Mouse (Mus musculus) ovary, adult 2 months (tissue): ENCODE measurements around the gene Hoxb6. TPM values are rescaled to one million over a fixed set of nuclear protein-coding genes. Genes with fewer than 3 reads are reported as not detected.

ENCODE experiments used
- polyA plus RNA-seq: library from polyadenylated mRNA; depleted of rRNA; stranded (reverse); fragments of >200 nt; gene quantifications from 2 replicates; pipeline ENCODE4 v1.2.3, GENCODE M21; 2012; rRNA removed

Gene Hoxb6
- 33.9 and 44.1 TPM in 2 replicates for polyA plus RNA-seq

DNA sequence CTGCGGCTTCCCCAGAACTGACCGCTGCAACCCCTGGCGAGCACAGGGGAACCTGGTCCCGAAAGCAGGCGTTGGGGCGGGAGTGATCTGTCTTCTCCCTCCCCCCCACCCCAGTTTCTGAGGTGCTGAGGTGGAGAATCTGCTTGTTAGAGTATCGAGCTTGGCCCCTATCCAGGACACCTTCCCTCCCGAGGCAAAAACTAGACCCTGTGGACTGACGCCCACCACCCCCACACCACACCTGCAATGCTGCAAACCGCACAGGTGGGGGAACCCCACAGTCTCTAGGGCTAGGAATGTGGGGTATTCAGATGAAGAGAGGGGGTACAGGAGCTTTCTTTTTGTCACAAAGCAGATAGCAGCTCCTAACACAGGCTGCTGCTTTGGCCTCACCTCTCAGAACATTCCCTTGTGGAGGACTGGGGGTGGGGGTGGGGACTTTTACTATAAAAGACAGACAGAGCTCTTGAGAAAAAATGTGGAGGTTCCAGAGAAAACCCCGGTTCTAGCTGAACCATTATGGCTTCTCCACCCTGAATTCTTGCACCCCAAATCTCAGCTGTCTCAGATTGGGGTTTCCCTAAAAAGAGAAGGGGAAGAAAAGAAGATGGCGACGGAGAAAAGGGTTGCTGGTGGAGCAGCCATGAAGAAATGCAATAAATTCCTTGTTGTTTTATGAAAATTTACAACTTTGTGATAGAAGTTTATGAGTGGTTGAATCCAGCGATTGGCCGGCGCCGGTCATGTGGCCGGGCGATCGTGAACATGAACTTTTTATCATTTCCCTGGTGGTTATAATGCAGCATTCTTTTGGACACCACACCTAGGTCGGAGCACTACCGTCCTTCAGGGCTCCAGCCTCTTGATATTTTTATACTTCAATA is at the start of gene Hoxb6:
Gene Hoxb6, plus strand, starts transcription at position 796 of the 884 bp plus-strand sequence.

DNA sequence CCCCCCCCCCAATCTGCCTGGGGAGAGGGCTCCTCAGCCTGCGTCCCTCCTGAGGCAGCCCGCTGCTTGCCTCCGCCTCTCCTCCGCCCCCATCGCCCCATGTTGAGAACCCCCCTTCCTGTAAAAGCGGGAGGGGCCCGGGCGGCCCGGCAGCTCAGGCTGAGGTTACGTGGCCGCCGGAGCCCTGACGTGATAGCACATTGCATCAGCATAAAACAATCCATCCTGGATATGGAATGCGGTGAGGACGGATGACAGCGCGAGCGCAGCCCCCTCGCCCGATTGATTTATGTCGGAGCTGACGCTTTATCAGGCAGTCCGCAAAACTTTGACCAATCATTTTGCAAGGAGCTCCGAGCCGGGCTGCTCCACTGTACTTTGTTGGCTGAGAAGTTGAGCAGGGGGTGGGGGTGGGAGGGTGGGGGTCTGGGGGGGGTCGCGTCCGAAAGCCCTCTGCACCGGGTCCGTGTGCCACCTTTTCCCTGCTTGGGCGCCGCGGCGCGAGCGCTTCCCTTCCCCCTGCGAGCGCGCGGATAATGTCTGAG is 21.2 kb upstream of the Hoxb6 start, which contains the start of gene Hoxb9:
Gene Hoxb9, plus strand, starts transcription at position 462 of the 545 bp plus-strand sequence.

DNA sequence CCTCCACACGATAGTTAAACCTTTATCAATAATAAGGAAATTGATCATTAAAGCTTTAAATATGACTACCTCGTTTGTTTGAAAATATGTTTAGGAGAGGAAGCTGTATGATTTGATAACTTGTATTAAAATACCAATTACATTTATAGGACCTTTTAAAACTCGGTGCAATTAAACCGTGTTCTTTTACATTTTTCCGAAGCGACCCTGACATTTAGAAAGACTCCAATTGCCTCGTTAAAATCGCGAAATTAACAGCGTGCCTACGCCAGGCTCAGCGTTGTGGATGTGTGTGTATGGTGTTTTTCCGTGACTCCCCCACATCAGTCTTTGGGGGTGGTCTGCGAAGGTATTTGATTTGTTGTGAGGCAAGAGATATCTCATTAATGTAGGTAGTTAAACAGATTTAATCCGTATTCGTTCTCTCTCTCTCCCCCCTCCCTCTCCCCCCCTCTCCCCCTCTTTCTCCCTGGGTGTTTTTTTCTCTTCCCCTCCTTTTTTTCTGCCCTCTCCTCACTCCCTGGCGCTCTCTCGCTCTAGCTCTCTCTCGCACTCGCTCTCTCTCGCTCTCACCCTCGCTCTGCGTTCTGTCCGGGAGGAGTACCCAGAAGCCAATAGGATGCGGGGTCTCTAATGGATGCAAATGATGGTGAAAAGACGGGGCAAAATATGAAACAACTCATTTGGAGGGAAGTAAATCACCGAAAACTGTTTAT is 10.3 kb upstream of the Hoxb6 start, which contains the start of gene Hoxb8:
Gene Hoxb8, plus strand, starts transcription at position 51 of the 716 bp plus-strand sequence.

DNA sequence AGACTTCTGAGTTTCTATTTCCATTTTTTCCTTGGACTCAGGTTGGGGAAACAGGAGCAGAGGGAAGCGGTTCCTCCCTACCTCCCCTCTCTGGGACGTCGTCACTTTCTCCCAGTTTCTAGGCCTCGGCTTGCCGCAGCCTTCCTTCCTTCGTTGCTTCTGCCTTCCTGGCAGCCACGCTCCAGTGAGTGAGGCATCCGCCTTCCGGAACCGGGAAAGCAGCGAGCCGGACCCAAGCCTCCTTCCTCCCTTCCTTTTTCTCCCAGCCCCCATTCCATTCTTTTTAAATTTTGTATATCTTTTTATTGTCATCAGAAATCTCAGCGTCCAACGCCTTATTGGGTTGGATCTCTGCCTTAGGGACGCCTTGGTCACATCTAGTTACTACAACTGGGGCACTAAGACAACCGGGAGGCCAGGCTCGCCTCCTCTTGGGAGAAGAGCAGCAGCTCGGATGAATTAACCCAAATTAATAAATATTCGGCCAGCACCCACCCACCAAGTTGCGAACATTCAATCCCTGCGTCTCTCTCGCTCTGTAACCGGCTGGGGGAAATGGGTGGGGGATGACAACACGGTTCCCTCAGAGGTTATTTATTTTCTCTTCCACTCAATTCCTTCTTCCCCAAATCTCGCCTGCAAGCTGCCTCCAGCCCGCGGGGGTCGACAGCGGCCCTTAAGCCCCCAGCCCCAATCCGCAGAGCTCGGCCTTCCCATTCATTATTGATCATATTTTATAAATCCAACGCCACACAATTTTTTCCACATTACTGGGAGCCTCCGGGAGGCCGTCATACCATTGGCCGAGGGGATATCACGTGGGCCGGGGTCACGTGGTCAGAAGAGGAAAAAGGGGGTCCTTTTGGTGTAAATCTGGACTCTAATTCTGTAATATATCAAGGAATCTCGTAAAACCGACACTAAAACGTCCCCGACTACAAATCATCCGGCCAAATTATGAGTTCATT is 6.2 kb upstream of the Hoxb6 start, which contains the start of gene Hoxb7:
Gene Hoxb7, plus strand, starts transcription at position 853 of the 968 bp plus-strand sequence.

DNA sequence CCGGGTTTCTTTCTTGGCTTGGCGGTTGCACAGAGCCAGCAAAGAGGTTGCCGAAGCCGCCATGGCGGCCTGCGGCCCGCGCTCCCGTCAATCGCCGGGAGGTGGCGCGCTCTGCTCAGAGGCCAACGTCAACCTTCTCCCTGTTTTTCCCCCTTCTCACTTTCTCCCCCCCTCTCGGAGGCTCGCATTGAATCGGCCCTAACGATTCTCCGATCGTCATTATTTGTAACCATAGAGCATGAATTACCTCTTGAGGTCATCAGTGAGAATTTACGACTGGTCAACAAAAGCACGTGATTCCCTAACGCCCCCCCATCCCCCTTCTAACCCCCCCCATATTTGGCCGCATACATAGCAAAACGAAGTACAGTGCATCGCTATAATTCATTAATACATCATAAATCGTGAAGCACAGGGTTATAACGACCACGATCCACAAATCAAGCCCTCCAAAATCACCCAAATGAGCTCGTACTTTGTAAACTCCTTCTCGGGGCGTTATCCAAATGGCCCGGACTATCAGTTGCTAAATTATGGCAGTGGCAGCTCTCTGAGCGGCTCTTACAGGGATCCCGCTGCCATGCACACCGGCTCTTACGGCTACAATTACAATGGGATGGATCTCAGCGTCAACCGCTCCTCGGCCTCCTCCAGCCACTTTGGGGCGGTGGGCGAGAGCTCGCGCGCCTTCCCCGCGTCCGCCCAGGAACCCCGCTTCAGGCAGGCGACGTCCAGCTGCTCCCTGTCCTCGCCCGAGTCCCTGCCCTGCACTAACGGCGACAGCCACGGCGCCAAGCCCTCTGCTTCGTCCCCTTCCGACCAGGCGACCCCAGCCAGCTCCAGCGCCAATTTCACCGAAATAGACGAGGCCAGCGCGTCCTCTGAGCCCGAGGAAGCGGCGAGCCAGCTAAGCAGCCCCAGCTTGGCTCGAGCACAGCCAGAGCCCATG is 11.1 kb downstream of the Hoxb6 start, which contains the start of gene Hoxb5:
Gene Hoxb5, plus strand, starts transcription at position 186 of the 949 bp plus-strand sequence.

DNA sequence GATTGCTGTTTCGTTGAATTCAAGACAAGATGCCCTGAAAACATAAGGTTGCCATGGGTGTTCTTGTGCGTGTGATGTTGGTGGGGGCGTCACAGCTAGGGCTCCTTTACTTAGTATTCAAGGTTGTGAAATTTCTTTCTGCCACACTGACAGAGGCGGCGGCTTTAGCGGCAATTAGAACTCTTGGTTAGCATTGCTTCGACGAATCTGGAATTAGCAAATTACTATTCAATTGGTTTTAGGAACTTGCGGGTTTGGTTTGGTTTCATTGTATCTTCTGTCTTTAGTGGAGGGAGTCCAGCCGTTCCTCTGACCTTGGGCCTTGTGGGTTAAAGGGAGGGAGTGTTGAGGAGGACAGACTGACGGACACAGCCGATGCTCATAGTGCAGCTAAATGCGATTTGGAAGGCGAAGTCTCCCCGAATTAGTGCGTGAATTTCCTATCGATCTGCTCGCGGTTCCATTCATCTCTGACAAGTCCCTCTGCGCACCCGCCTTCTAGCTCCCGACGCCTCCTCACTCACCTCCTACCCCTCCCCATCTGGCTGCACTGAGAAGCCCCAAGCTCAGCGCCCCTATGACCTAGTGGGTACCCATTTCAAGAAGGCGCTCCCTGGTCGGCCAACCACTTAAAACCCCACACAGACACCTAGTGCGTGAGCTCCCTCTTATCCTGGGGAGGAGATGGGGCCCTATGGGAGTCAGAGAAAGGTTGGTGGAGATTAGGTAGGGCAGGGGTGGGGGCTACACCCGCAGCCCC is 25.5 kb downstream of the Hoxb6 start, which contains the start of gene Hoxb4:
Gene Hoxb4, plus strand, starts transcription at position 660 of the 760 bp plus-strand sequence.

DNA sequence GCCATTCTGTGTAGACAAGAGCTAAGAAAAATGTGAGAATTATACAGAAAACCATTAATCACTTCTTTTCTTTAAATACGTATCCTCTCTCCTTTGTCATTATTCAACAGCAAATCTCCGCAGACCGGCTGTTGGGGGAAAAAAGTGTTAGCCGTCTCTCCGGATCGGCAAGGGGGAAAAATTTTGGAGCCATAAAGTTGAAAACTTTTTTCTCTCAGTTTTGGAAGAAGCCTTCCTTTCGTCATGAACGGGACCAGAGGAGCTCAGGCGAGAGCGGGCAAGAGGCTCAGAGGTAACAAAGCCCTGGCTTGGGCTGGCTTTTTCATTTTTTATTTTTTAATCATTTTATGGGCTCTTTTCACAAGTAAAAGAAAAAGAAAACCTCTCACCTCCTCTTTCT is 30.9 kb downstream of the Hoxb6 start, which contains the start of gene Hoxb3:
Gene Hoxb3, plus strand, starts transcription at position 173 of the 400 bp plus-strand sequence.

DNA sequence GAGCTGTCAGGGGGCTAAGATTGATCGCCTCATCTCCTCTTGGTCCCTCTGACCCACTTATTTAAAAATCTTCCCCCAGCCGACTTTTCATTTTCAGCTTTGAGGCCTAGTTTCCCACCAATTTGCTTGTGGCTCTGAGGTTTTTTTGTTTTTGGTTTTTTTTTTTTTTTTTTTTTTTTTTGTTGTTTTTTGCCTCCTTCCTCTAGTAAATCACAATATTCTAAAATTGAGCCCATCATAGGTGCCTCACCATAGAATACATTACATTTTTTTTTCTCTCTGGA is 58.0 kb downstream of the Hoxb6 start, which contains the start of gene Hoxb2:
Gene Hoxb2, plus strand, starts transcription at position 185 of the 284 bp plus-strand sequence.

Other genes starting within 250 kb of the Hoxb6 start
- 38.8 and 39.7 TPM in 2 replicates for gene Ube2z, start 227.1 kb upstream of the Hoxb6 start, polyA plus RNA-seq
- 450 and 554 TPM in 2 replicates for gene Atp5g1, start 216.8 kb upstream of the Hoxb6 start, polyA plus RNA-seq
- gene Calcoco2, start 180.5 kb upstream of the Hoxb6 start, polyA plus RNA-seq: 0.13 TPM in 1 of 2 replicates, not detected in the other
- 1.2 and 1.7 TPM in 2 replicates for gene Ttll6, start 158.7 kb upstream of the Hoxb6 start, polyA plus RNA-seq
- gene Hoxb13, start 98.2 kb upstream of the Hoxb6 start, polyA plus RNA-seq: not detected in 2 replicates
- gene Hoxb9, start 21.0 kb upstream of the Hoxb6 start, polyA plus RNA-seq: 3.0 and 3.3 TPM in 2 replicates
- 40.2 and 48.4 TPM in 2 replicates for gene Hoxb8, start 10.6 kb upstream of the Hoxb6 start, polyA plus RNA-seq
- gene Hoxb7, start 5.9 kb upstream of the Hoxb6 start, polyA plus RNA-seq: 6.5 and 8.1 TPM in 2 replicates
- gene Hoxb5, start 10.9 kb downstream of the Hoxb6 start, polyA plus RNA-seq: 7.6 and 8.0 TPM in 2 replicates
- gene Hoxb4, start 25.8 kb downstream of the Hoxb6 start, polyA plus RNA-seq: 5.0 and 6.5 TPM in 2 replicates
- gene Hoxb3, start 30.9 kb downstream of the Hoxb6 start, polyA plus RNA-seq: 15.2 and 16.2 TPM in 2 replicates
- 18.4 and 31.6 TPM in 2 replicates for gene Hoxb2, start 58.0 kb downstream of the Hoxb6 start, polyA plus RNA-seq
- not detected in 2 replicates for gene Hoxb1, start 73.3 kb downstream of the Hoxb6 start, polyA plus RNA-seq
- gene Skap1, start 172.1 kb downstream of the Hoxb6 start, polyA plus RNA-seq: 1.6 and 1.9 TPM in 2 replicates